Mouse (Mus musculus) lung, postnatal 0 days (tissue): ENCODE data around the gene Ovol3.

Source experiments
- CTCF ChIP-seq: IDR thresholded peaks from 2 replicates; pipeline ENCODE4 v1.5.1; 2016; ENCODE audit warnings: antibody characterized with exemption, mild to moderate bottlenecking
- EP300 ChIP-seq: IDR thresholded peaks from 2 replicates; pipeline ENCODE4 v1.6.1; 2016; ENCODE audit warnings: antibody characterized with exemption, mild to moderate bottlenecking, control low read depth

DNA sequence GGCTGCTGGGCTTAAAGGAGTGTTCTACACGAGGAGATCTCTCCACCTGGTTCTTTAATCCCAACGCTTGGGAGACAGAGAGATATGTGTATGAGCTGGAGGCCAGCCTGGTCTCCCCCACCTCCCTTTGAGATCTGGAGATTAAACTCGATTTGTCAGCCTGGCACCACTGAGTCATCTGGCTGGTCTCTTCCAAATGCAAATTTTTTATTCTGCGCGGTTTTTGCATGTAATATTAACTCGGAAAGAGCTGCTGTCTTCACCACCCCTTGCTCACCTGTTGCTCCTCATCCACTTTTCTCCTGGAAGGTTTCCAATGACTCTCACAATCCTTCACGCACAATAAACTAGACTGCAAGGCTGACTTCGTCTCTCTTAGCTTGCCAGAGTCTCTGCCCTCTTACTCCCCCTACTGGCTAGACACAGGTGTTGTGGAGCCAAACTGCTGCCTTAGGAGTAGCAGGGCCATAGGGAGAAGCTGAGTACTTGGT is 37.0 kb downstream of the Ovol3 start, which contains the start of gene Capns1:
- no peak for TF ChIP-seq EP300
- peak; percentile 94 for TF ChIP-seq CTCF
